Mouse (Mus musculus) stomach, embryonic 14.5 days (tissue): ENCODE results near the gene Esrrg. TPM values are rescaled to one million over a fixed set of nuclear protein-coding genes. Genes with fewer than 3 reads are reported as not detected.

Experiments
- ATAC-seq: fragments of 200-750 bp; cut with Nextera tagmentation; 2 replicates; pipeline ENCODE4 v1.8.0; 2017; ENCODE audit warnings: low read depth, moderate TSS enrichment; ENCODE audit not compliant: insufficient number of reproducible peaks, insufficient read depth, low FRiP score
- H3K27ac ChIP-seq: fragments of 300-500 bp; sonication (generic); 2 replicates; pipeline ENCODE4 v1.5.1; 2014; ENCODE audit warnings: mild to moderate bottlenecking, low read length, moderate library complexity, mixed read lengths
- H3K27me3 ChIP-seq: fragments of 300-500 bp; sonication (generic); 2 replicates; pipeline ENCODE4 v1.6.1; 2014; ENCODE audit warnings: low read length, control low read depth, mixed read lengths; ENCODE audit not compliant: control insufficient read depth, insufficient read depth
- H3K36me3 ChIP-seq: fragments of 300-500 bp; sonication (generic); 2 replicates; pipeline ENCODE4 v1.6.1; 2014; ENCODE audit warnings: mild to moderate bottlenecking, control low read depth, low read length, moderate library complexity, mixed read lengths; ENCODE audit not compliant: control insufficient read depth, insufficient read depth
- H3K4me1 ChIP-seq: fragments of 300-500 bp; sonication (generic); 2 replicates; pipeline ENCODE4 v1.6.1; 2014; ENCODE audit warnings: low read length, control low read depth, mixed read lengths; ENCODE audit not compliant: control insufficient read depth, insufficient read depth
- H3K4me2 ChIP-seq: fragments of 300-500 bp; sonication (generic); replicated peaks from 2 replicates; pipeline ENCODE4 v1.6.1; 2014; ENCODE audit warnings: low read depth, low read length, control low read depth
- H3K4me3 ChIP-seq: fragments of 300-500 bp; sonication (generic); 2 replicates; pipeline ENCODE4 v1.5.1; 2014; ENCODE audit warnings: low read depth, low read length, control low read depth
- H3K9ac ChIP-seq: fragments of 300-500 bp; sonication (generic); replicated peaks from 2 replicates; pipeline ENCODE4 v1.6.1; 2014; ENCODE audit warnings: low read depth, mild to moderate bottlenecking, control low read depth, low read length, moderate library complexity, mixed read lengths
- H3K9me3 ChIP-seq: fragments of 300-500 bp; sonication (generic); 2 replicates; pipeline ENCODE4 v1.6.1; 2016; ENCODE audit warnings: low read depth, low read length, control low read depth; ENCODE audit not compliant: control insufficient read depth
- WGBS: fragments of 180-500 bp; shearing (Covaris S2); extraction: QIAGEN DNeasy Blood & Tissue Kit; methylation state at CpG from one replicate; pipeline ENCODE4 v1.1.7; 2014; 5-methylcytosine and 5-hydroxymethylcytosine counted together
- polyA plus RNA-seq: library from polyadenylated mRNA; unstranded; fragments of >200 nt; fragmentation: Nextera tagmentation; extraction: Ambion mirVana; gene quantifications from 2 replicates; pipeline ENCODE4 v1.2.1, GENCODE M21; 2014

Esrrg gene
- polyA plus RNA-seq, 1 experiment from 2014 or later = 12.5 TPM

DNA sequence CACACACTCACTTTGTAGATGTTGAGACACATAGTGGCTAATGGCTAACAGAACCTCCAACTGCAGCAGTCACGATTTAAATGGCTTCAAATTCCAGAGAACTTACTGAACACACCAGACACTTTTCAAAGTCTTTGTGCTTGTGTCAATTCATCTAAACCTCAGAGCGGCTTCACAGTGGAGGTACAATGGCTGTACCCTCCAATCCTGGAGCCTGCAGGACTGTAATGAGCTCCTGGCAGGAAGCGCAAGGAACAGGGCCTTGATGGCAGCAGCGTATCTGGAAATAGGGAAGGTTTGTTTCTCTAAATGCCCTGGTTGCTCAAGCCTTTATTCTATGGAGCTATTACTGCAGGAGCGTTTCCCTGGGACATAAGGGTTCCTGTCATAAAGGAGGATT is 63.9 kb downstream of the Esrrg start:
- no peak overlapping the region for H3K9ac ChIP-seq
- no peaks in the 10 kb centered on the region for H3K36me3 ChIP-seq
- H3K4me2 ChIP-seq = no peak overlapping the region
- no peaks in the 10 kb centered on the region for H3K4me1 ChIP-seq
- no peak overlapping the region for H3K27ac ChIP-seq
- no peak overlapping the region for H3K4me3 ChIP-seq
- 80% methylated on average over 5 of the region's 5 CpGs for WGBS
- no peak for ATAC-seq
- no peaks in the 10 kb centered on the region for H3K9me3 ChIP-seq
- no peaks in the 10 kb centered on the region for H3K27me3 ChIP-seq

DNA sequence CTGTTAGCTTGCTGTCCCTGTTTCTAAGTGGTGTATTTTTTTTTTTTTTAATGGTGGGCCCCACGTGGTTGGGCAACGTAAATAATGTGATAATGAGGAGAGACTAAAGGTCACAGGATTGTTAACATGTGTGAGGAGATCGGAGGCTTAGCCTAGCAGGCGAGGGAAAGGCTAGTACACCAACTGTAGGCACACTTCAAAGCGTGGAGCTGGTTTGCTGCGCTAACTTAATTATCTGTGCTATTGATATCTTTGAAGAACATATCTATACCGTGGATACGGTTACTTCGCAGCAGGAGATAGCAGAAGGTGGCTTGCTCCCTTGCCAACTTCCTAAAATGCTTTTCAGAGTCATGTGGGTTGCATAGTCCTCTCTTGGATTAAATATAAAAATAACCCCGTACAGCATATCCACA is 66.2 kb downstream of the Esrrg start:
- H3K27me3 ChIP-seq = no peaks in the 10 kb centered on the region
- H3K27ac ChIP-seq = no peak overlapping the region
- H3K9ac ChIP-seq = no peak overlapping the region
- 44% methylated on average over 10 of the region's 10 CpGs for WGBS
- H3K36me3 ChIP-seq = no peaks in the 10 kb centered on the region
- H3K9me3 ChIP-seq = no peaks in the 10 kb centered on the region
- no peaks in the 10 kb centered on the region for H3K4me1 ChIP-seq
- no peak for ATAC-seq
- no peak overlapping the region for H3K4me2 ChIP-seq
- no peak overlapping the region for H3K4me3 ChIP-seq

- H3K4me2 ChIP-seq = no peak overlapping the region
- H3K27ac ChIP-seq = no peak overlapping the region
- no peaks in the 10 kb centered on the region for H3K4me1 ChIP-seq
- 81% methylated on average over 10 of the region's 10 CpGs for WGBS
- no peaks in the 10 kb centered on the region for H3K27me3 ChIP-seq
- H3K4me3 ChIP-seq = no peak overlapping the region
- ATAC-seq = no peak
- H3K36me3 ChIP-seq = no peaks in the 10 kb centered on the region
- H3K9ac ChIP-seq = no peak overlapping the region
- no peaks in the 10 kb centered on the region for H3K9me3 ChIP-seq
Measured at GRCm38 (mm10) chr1:187676626-187677025, 68.0 kb downstream of the Esrrg start.

DNA sequence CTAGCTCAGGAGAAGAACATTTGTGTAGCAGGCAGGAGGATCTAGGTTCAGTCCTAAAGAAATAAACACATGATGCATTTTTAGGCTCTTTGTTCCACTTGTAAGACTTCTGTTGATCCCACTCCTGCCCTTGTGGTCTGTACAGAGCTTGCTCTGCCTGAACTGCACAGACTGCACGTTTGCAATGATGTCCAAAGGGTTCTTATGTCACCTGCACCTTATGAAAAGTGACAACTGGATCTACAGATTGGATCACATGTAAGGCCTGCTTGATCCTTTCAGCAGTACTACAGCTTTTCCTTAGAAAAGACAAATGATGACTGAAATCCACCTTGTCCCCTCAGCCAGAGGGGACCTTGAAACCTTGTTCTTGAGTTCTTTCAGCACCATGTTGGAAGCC is 70.7 kb downstream of the Esrrg start:
- H3K9ac ChIP-seq = no peak overlapping the region
- no peak overlapping the region for H3K27ac ChIP-seq
- 64% methylated on average over 1 of the region's 1 CpGs for WGBS
- H3K4me3 ChIP-seq = no peak overlapping the region
- no peaks in the 10 kb centered on the region for H3K27me3 ChIP-seq
- H3K36me3 ChIP-seq = no peaks in the 10 kb centered on the region
- no peaks in the 10 kb centered on the region for H3K4me1 ChIP-seq
- H3K4me2 ChIP-seq = no peak overlapping the region
- no peak for ATAC-seq
- H3K9me3 ChIP-seq = no peaks in the 10 kb centered on the region

- ATAC-seq = no peak
- 67% methylated on average over 4 of the region's 4 CpGs for WGBS
Measured at GRCm38 (mm10) chr1:187684519-187684918, 75.9 kb downstream of the Esrrg start.

DNA sequence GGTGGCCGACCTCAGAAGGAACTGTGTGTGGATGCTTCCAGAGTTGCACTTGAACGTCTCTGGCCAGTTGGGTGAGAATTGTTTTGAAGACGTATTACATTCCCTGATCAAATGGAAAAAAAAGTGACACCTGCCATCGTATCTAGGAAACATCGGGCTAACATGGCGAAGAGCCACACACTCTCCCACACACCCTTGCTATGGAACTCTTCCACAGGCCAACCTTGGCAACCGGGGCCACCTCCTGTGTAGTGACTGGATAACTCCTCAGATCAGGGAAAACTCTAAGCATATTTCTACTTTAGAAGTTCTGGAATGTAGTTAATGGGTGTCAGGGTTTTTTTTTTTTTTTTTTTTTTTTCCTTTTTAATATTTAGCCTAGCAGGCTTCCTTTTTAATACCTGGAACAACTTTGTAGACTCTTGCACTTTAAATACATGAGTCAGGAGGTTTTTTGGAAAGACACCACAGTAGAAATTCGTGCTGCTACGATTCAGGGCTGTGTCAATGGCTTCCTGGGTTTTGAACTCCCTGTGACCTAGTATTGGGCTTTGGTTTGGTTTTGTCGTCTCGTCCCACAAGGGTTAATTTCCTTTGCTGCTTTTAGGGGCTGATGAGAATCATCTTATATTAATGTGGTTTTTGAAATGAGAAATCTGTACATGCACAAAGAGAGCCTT is 83.4 kb downstream of the Esrrg start:
- ATAC-seq = no peak
- Histone ChIP-seq H3K4me3 (no peak overlapping the region), H3K9me3 (no peaks in the 10 kb centered on the region)

More at GRCm38 (mm10) chr1:187684519-187684918, 75.9 kb downstream of the Esrrg start:
- no peaks in the 10 kb centered on the region for H3K4me1 ChIP-seq
- no peak overlapping the region for H3K4me3 ChIP-seq
- no peaks in the 10 kb centered on the region for H3K36me3 ChIP-seq
- no peak overlapping the region for H3K9ac ChIP-seq
- no peaks in the 10 kb centered on the region for H3K9me3 ChIP-seq
- H3K27ac ChIP-seq = no peak overlapping the region
- H3K4me2 ChIP-seq = no peak overlapping the region
- no peaks in the 10 kb centered on the region for H3K27me3 ChIP-seq

DNA sequence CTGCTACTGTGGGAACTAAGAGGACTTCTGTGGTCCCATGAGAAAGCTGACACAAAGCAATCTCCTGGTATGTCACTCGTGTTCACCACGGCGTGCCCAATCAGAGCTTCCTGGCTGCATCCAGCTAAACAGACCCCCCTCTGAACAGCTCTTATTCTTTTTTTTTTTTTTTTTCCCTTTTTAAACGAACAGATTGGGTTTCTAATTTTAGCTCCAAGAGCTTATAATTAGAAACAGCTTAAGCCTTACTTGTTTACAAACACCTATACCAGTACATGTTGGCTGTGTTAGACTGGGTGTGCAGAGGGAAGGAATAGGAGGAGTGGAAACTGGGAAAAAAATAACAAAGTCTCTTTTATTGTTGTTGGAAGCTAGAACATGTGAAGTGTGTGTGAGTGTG is 86.3 kb downstream of the Esrrg start:
- H3K4me1 ChIP-seq = no peaks in the 10 kb centered on the region
- H3K27ac ChIP-seq = no peak overlapping the region
- no peaks in the 10 kb centered on the region for H3K36me3 ChIP-seq
- no peaks in the 10 kb centered on the region for H3K9me3 ChIP-seq
- H3K9ac ChIP-seq = no peak overlapping the region
- no peak overlapping the region for H3K4me2 ChIP-seq
- H3K4me3 ChIP-seq = no peak overlapping the region
- 77% methylated on average over 4 of the region's 4 CpGs for WGBS
- ATAC-seq = no peak
- no peaks in the 10 kb centered on the region for H3K27me3 ChIP-seq

More for the DNA sequence above, 83.4 kb downstream of the Esrrg start:
- Histone ChIP-seq H3K27me3 (no peaks in the 10 kb centered on the region), H3K4me1 (no peaks in the 10 kb centered on the region), H3K9ac (no peak overlapping the region), H3K27ac (no peak overlapping the region), H3K4me2 (no peak overlapping the region), H3K36me3 (no peaks in the 10 kb centered on the region)
- 83% methylated on average over 11 of the region's 11 CpGs for WGBS

GRCm38 (mm10) chr1:187698201-187698600 is 89.6 kb downstream of the Esrrg start:
- H3K36me3 ChIP-seq = no peaks in the 10 kb centered on the region
- no peak for ATAC-seq
- H3K4me2 ChIP-seq = no peak overlapping the region
- H3K27ac ChIP-seq = no peak overlapping the region
- no peak overlapping the region for H3K4me3 ChIP-seq
- H3K9ac ChIP-seq = no peak overlapping the region
- H3K9me3 ChIP-seq = no peaks in the 10 kb centered on the region
- H3K4me1 ChIP-seq = no peaks in the 10 kb centered on the region
- 88% methylated on average over 9 of the region's 9 CpGs for WGBS
- H3K27me3 ChIP-seq = no peaks in the 10 kb centered on the region

DNA sequence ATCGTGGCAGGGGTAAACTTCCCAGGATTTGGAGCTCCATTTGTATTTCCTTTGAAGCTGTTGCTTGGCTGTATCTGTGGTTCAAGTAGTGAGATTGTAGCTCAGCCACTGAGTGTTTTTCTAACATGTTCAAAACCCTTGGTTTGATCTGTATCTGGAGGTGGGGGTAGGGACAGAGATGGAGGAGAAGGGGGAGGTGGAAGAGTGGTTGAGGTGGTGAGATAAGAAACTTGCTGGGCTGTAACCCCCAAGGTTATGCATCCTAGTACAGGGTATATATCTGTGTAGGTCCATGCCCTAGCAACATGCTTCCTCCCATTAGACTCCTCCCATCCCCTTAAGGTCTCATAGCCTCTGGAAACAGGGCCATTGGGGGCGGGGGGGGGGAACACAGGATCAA is 92.4 kb downstream of the Esrrg start:
- Histone ChIP-seq H3K9ac (no peak overlapping the region), H3K27me3 (no peaks in the 10 kb centered on the region), H3K9me3 (no peaks in the 10 kb centered on the region), H3K4me1 (no peaks in the 10 kb centered on the region), H3K27ac (no peak overlapping the region), H3K4me3 (no peak overlapping the region), H3K4me2 (no peak overlapping the region), H3K36me3 (no peaks in the 10 kb centered on the region)
- ATAC-seq = no peak
- 60% methylated on average over 2 of the region's 2 CpGs for WGBS
